Mouse (Mus musculus) heart, embryonic 13.5 days (tissue): Measurements from ENCODE around the gene Sin3b. TPM values are rescaled to one million over a fixed set of nuclear protein-coding genes. Genes with fewer than 3 reads are reported as not detected.

Source experiments
- ATAC-seq: fragments of 200-750 bp; cut with Nextera tagmentation; 2 replicates; pipeline ENCODE4 v1.8.0; 2017; ENCODE audit warnings: moderate TSS enrichment; ENCODE audit not compliant: insufficient number of reproducible peaks, low FRiP score, low TSS enrichment; ENCODE audit errors: extremely low read depth
- H3K27ac ChIP-seq: fragments of 300-500 bp; sonication (generic); replicated peaks from 2 replicates; pipeline ENCODE4 v1.5.1; 2015; ENCODE audit warnings: moderate library complexity, mild to moderate bottlenecking, inconsistent platforms
- H3K27me3 ChIP-seq: fragments of 300-500 bp; sonication (generic); replicated peaks from 2 replicates; pipeline ENCODE4 v1.6.1; 2015; ENCODE audit warnings: mild to moderate bottlenecking, inconsistent platforms
- H3K36me3 ChIP-seq: fragments of 300-500 bp; sonication (generic); 2 replicates; pipeline ENCODE4 v1.6.1; 2015; ENCODE audit warnings: mild to moderate bottlenecking, inconsistent platforms
- H3K4me1 ChIP-seq: fragments of 300-500 bp; sonication (generic); 2 replicates; pipeline ENCODE4 v1.6.1; 2015; ENCODE audit warnings: inconsistent platforms
- H3K4me2 ChIP-seq: fragments of 300-500 bp; sonication (generic); 2 replicates; pipeline ENCODE4 v1.6.1; 2015; ENCODE audit warnings: inconsistent platforms, mild to moderate bottlenecking, moderate library complexity
- H3K4me3 ChIP-seq: fragments of 300-500 bp; sonication (generic); 2 replicates; pipeline ENCODE4 v1.5.1; 2015; ENCODE audit warnings: moderate library complexity, mild to moderate bottlenecking, inconsistent platforms
- H3K9ac ChIP-seq: fragments of 300-500 bp; sonication (generic); 2 replicates; pipeline ENCODE4 v1.6.1; 2015; ENCODE audit warnings: inconsistent platforms, mild to moderate bottlenecking, moderate library complexity
- H3K9me3 ChIP-seq: fragments of 300-500 bp; sonication (generic); 2 replicates; pipeline ENCODE4 v1.6.1; 2016; ENCODE audit warnings: inconsistent platforms
- WGBS: fragments of 180-500 bp; shearing (Covaris S2); methylation state at CpG from one replicate; pipeline ENCODE4 v1.1.7; 2015; ENCODE audit warnings: mixed read lengths; 5-methylcytosine and 5-hydroxymethylcytosine counted together
- polyA plus RNA-seq: library from polyadenylated mRNA; unstranded; fragments of >200 nt; fragmentation: Nextera tagmentation; extraction: Ambion mirVana; gene quantifications from 2 replicates; pipeline ENCODE4 v1.2.1, GENCODE M21; 2015

Sin3b gene
- polyA plus RNA-seq, 1 experiment from 2014 or later = 161 TPM

- Histone ChIP-seq H3K9me3 (no peaks in the 10 kb centered on the region), H3K27ac (no peak overlapping the region), H3K4me3 (no peak overlapping the region), H3K36me3 (no peaks in the 10 kb centered on the region), H3K4me1 (no peaks in the 10 kb centered on the region), H3K4me2 (no peak overlapping the region), H3K27me3 (0 out of 2 replicates have a peak, but pooled peaks cover 2% of the 10 kb centered on the region), H3K9ac (no peak overlapping the region)
- no peak for ATAC-seq
- WGBS = 68% methylated on average over 5 of the region's 5 CpGs
These were observed 6.5 kb upstream of the Sin3b start for GRCm38 (mm10) chr8:72716594-72716993.

- no peak overlapping the region for H3K4me2 ChIP-seq
- H3K27ac ChIP-seq = no peak overlapping the region
- H3K9ac ChIP-seq = no peak overlapping the region
- H3K36me3 ChIP-seq = peaks cover 12% of the 10 kb centered on the region
- WGBS = 17% methylated on average over 1 of the region's 1 CpGs
- H3K27me3 ChIP-seq = no peaks in the 10 kb centered on the region
- no peak overlapping the region for H3K4me3 ChIP-seq
- peaks cover 13% of the 10 kb centered on the region for H3K4me1 ChIP-seq
- no peaks in the 10 kb centered on the region for H3K9me3 ChIP-seq
- no peak for ATAC-seq
These were observed 2.5 kb upstream of the Sin3b start for GRCm38 (mm10) chr8:72720541-72720940.

GRCm38 (mm10) chr8:72723651-72724001, 541 bp downstream of the Sin3b start:
- peak overlapping the region; percentile 84 for H3K4me3 ChIP-seq
- 0 out of 2 replicates have a peak overlapping the region, but pooled peaks have one; percentile 49 for H3K27ac ChIP-seq
- no peak for ATAC-seq
- peaks cover 22% of the 10 kb centered on the region for H3K4me1 ChIP-seq
- peaks cover 43% of the 10 kb centered on the region for H3K36me3 ChIP-seq
- 1% methylated on average over 30 of the region's 30 CpGs for WGBS
- no peaks in the 10 kb centered on the region for H3K9me3 ChIP-seq
- H3K4me2 ChIP-seq = peak overlapping the region; percentile 98
- H3K9ac ChIP-seq = peak overlapping the region; percentile 97
- H3K27me3 ChIP-seq = no peaks in the 10 kb centered on the region

- H3K4me2 ChIP-seq = no peak overlapping the region
- 79% methylated on average over 1 of the region's 1 CpGs for WGBS
These were observed 5.6 kb downstream of the Sin3b start for GRCm38 (mm10) chr8:72728636-72729035.

GRCm38 (mm10) chr8:72735001-72735400, 11.9 kb downstream of the Sin3b start:
- Histone ChIP-seq H3K36me3 (peaks cover 99% of the 10 kb centered on the region), H3K9me3 (no peaks in the 10 kb centered on the region), H3K27ac (peak overlapping the region; percentile 74), H3K9ac (no peak overlapping the region), H3K4me3 (no peak overlapping the region), H3K27me3 (no peaks in the 10 kb centered on the region), H3K4me1 (0 out of 2 replicates have a peak, but pooled peaks cover 3% of the 10 kb centered on the region), H3K4me2 (no peak overlapping the region)
- ATAC-seq = no peak
- WGBS = 67% methylated on average over 5 of the region's 5 CpGs

More at GRCm38 (mm10) chr8:72728636-72729035, 5.6 kb downstream of the Sin3b start:
- H3K9ac ChIP-seq = no peak overlapping the region
- no peaks in the 10 kb centered on the region for H3K27me3 ChIP-seq
- H3K36me3 ChIP-seq = peaks cover 92% of the 10 kb centered on the region
- H3K9me3 ChIP-seq = no peaks in the 10 kb centered on the region
- peaks cover 24% of the 10 kb centered on the region for H3K4me1 ChIP-seq
- H3K4me3 ChIP-seq = no peak overlapping the region
- ATAC-seq = no peak
- no peak overlapping the region for H3K27ac ChIP-seq

GRCm38 (mm10) chr8:72736868-72737267, 13.8 kb downstream of the Sin3b start:
- no peak for ATAC-seq
- Histone ChIP-seq H3K27ac (no peak overlapping the region), H3K9me3 (no peaks in the 10 kb centered on the region), H3K9ac (no peak overlapping the region), H3K36me3 (peaks cover 98% of the 10 kb centered on the region), H3K4me2 (no peak overlapping the region), H3K27me3 (no peaks in the 10 kb centered on the region), H3K4me1 (0 out of 2 replicates have a peak, but pooled peaks cover 3% of the 10 kb centered on the region), H3K4me3 (no peak overlapping the region)

GRCm38 (mm10) chr8:72746061-72746460, 23.0 kb downstream of the Sin3b start:
- Histone ChIP-seq H3K36me3 (peaks cover 100% of the 10 kb centered on the region), H3K27me3 (no peaks in the 10 kb centered on the region), H3K9ac (no peak overlapping the region), H3K9me3 (no peaks in the 10 kb centered on the region), H3K27ac (no peak overlapping the region), H3K4me2 (no peak overlapping the region), H3K4me1 (no peaks in the 10 kb centered on the region), H3K4me3 (no peak overlapping the region)
- WGBS = 37% methylated on average over 5 of the region's 5 CpGs
- ATAC-seq = no peak

- Histone ChIP-seq H3K4me1 (no peaks in the 10 kb centered on the region), H3K27ac (no peak overlapping the region), H3K27me3 (no peaks in the 10 kb centered on the region), H3K4me3 (no peak overlapping the region), H3K36me3 (peaks cover 100% of the 10 kb centered on the region), H3K4me2 (no peak overlapping the region), H3K9ac (no peak overlapping the region), H3K9me3 (no peaks in the 10 kb centered on the region)
- WGBS = 87% methylated on average over 26 of the region's 26 CpGs
- no peak for ATAC-seq
These were observed 26.8 kb downstream of the Sin3b start for GRCm38 (mm10) chr8:72749846-72750245.

GRCm38 (mm10) chr8:72750266-72750665, 27.2 kb downstream of the Sin3b start:
- H3K36me3 ChIP-seq = peaks cover 97% of the 10 kb centered on the region
- WGBS = 93% methylated on average over 6 of the region's 6 CpGs
- no peaks in the 10 kb centered on the region for H3K27me3 ChIP-seq
- no peaks in the 10 kb centered on the region for H3K4me1 ChIP-seq
- no peak overlapping the region for H3K9ac ChIP-seq
- H3K9me3 ChIP-seq = no peaks in the 10 kb centered on the region
- H3K4me3 ChIP-seq = no peak overlapping the region
- H3K4me2 ChIP-seq = no peak overlapping the region
- no peak overlapping the region for H3K27ac ChIP-seq
- no peak for ATAC-seq

- no peak overlapping the region for H3K4me2 ChIP-seq
- H3K4me1 ChIP-seq = no peaks in the 10 kb centered on the region
- H3K27me3 ChIP-seq = no peaks in the 10 kb centered on the region
- no peak for ATAC-seq
- no peaks in the 10 kb centered on the region for H3K9me3 ChIP-seq
- H3K36me3 ChIP-seq = peaks cover 97% of the 10 kb centered on the region
- H3K27ac ChIP-seq = no peak overlapping the region
- WGBS = 77% methylated on average over 3 of the region's 3 CpGs
- no peak overlapping the region for H3K4me3 ChIP-seq
- H3K9ac ChIP-seq = no peak overlapping the region
These were observed 28.0 kb downstream of the Sin3b start for GRCm38 (mm10) chr8:72751126-72751525.

GRCm38 (mm10) chr8:72752289-72752688, 29.2 kb downstream of the Sin3b start:
- 70% methylated on average over 3 of the region's 3 CpGs for WGBS
- Histone ChIP-seq H3K9ac (no peak overlapping the region), H3K4me2 (no peak overlapping the region), H3K4me3 (no peak overlapping the region), H3K36me3 (peaks cover 97% of the 10 kb centered on the region), H3K9me3 (no peaks in the 10 kb centered on the region), H3K27ac (no peak overlapping the region), H3K4me1 (no peaks in the 10 kb centered on the region), H3K27me3 (no peaks in the 10 kb centered on the region)
- ATAC-seq = no peak

GRCm38 (mm10) chr8:72753165-72753564, 30.1 kb downstream of the Sin3b start:
- WGBS = 90% methylated on average over 9 of the region's 9 CpGs
- no peak for ATAC-seq
- Histone ChIP-seq H3K9me3 (no peaks in the 10 kb centered on the region), H3K27ac (no peak overlapping the region), H3K4me1 (no peaks in the 10 kb centered on the region), H3K4me2 (no peak overlapping the region), H3K4me3 (no peak overlapping the region), H3K27me3 (no peaks in the 10 kb centered on the region), H3K36me3 (peaks cover 97% of the 10 kb centered on the region), H3K9ac (no peak overlapping the region)
